Mouse (Mus musculus): ENCODE data around the gene Sars.

The Sars gene

DNA sequence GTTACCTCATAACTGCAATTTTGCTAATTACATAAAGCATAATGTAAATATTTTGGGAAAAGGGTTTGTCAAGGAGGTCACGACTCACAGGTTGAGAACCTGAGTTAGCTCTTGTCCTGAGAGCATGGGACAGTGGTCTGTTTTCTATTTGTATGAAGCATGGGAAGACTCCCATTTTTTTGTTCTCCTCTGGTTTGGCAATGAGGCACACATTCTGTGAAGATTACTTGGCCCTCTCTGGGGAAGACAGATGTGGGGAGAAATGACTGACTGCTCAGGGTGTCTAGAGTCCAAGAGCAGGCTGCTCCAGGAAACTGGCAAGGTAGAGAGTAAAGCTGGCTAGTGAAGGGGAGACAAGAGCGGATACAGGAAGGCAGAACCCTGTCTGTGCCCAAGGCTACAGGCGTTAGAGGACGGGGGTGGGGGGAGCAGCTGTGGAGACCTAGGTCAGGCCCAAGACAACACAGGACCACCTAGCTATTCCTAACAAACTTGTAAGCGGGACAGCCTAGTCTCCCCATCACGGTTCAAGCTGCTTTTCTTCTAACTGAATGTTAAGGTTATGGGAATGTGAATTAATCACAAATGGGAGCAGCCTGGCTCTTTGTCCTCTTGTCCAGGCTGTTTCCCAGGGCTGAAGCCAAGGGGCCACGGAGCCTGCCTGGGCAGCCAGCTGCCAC, 19.9 kb downstream of the Sars start:
- no peak for DNase-seq

- peak; percentile 69 to 82 for DNase-seq
Measured at GRCm38 (mm10) chr3:108423844-108424801, 20.9 kb downstream of the Sars start.

DNA sequence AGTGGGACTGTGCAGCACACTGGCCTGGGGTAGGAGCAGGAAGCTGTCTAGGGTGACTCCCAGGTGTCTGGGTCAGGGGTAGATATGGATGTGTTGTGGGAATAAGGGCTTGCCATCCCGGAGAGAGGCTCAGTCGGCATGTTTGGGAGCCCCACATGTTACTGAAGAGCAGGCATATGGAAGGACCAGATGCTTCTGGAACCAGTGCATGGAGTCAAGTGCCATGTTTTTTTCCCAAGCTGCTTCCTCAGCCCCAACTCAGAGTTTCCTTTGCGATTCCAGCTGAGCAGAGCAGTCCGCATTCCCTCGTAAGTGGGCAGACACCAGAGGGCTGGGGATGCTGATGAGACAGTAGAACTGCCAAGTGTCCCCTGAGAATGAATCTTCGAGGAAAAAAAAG, 22.0 kb downstream of the Sars start:
- DNase-seq, result no peak

GRCm38 (mm10) chr3:108415831-108416223, 29.2 kb downstream of the Sars start:
- peak; percentile 85 to 90 for DNase-seq

- peak in 1 of 2 experiments; percentile 65 for DNase-seq
Measured at GRCm38 (mm10) chr3:108414857-108415830, 29.9 kb downstream of the Sars start, which contains the start of gene Celsr2. Gene Celsr2, minus strand, starts transcription at chr3:108415552.

DNA sequence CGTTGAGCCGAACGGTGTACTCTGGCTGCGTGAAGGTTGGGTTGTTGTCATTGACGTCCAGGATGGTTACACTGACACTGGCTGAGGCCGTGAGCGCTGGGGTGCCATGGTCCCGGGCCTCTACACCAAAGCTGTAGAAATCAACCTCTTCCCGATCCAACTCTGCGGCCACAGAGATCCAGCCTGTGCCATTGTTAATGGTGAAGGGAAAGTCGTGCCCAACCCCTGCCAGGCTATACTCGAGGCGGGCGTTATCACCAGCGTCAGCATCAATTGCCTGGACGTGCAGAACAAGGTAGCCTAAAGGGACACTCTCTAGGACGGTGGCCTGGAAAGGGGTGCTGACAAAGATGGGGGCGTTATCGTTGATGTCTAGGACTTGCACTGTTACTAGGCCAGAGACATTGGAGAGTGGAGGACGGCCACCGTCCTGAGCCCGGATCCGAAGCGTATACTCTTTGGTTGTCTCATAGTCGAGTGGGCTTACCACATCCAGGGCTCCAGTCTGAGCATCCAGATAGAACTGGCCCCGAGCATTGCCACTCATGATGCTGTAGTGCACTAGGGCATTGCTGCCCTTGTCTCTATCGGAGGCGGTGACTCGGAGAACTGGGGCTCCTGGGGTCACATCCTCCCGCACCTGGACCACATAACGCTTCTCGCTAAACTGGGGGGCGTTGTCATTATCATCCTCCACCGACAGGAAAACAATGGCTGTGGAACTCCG, 31.2 kb downstream of the Sars start:
- DNase-seq, result no peak

- DNase-seq, result peak; percentile 92 to 96
Measured at GRCm38 (mm10) chr3:108411754-108412121, 33.3 kb downstream of the Sars start.

GRCm38 (mm10) chr3:108411026-108411753, 33.8 kb downstream of the Sars start:
- DNase-seq, result peak; percentile 89 to 93

GRCm38 (mm10) chr3:108410359-108410714, 34.7 kb downstream of the Sars start:
- DNase-seq, result peak in 1 of 2 experiments; percentile 61

DNA sequence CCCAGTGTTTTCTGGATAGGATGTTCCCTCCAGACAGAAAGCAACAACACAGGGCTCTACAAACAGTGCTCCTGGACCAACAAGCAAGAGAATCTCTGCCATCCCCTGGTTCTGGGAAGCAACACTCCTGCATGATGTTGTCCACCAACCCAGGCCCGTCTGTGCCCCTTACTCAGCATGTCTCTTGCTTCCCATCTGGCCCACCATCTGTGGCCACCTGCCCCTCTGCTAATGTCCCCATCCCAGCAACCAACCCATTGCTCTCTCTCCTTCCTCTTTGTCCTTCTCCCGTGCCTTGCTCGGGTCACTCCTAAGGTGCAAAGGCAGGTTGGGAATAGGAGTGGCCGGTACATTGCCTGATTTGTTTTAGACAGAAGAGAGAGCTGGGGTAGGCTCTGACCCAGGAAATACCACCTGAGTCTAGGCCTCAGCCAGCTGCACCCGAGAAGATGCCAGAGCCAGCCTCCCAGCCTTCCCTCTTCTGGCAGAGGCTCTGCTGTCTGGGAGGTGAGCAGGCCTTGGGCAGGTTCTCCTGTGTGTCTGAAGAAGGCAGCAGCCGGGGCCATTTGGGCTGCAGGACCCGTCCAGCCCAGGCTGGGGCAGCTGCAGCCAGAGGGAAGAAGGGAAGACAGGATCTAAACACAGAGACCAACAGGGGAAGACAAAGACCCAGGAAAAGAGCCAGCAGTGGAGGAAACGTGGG, 35.2 kb downstream of the Sars start:
- DNase-seq, result peak in 1 of 2 experiments; percentile 51

GRCm38 (mm10) chr3:108408517-108409008, 36.4 kb downstream of the Sars start:
- DNase-seq, result peak; percentile 62

DNA sequence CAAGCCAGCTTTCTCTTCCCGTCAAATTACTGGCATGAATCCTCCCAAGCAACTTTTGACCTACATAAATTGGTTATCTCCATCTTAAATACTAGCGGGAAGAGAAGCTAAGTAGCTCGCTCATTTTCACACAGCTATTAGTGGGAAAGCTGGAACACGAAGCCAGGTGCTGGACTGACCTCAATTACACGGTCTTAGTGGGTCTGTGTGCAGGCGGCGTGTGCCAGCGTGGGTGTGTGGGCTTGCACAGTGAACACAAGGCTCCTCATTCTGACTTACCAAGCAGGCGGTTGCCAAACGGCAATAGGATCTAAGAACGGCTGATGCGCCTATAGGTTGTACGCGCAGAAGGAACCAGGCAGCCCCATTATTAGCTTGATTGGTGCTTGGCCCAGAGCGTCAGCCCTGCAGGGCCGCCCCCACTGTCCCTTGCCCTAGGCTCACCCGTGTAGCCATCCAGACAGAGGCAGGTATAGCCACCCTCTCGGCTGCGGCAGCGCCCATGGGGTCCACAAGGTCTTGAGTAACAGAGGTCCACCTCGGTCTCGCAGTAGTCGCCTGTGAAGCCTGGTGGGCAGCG, 38.6 kb downstream of the Sars start:
- no peak for DNase-seq

GRCm38 (mm10) chr3:108405536-108406305, 39.3 kb downstream of the Sars start:
- no peak for DNase-seq

- peak in 1 of 2 experiments; percentile 60 for DNase-seq
Measured at GRCm38 (mm10) chr3:108402528-108402920, 42.5 kb downstream of the Sars start.

DNA sequence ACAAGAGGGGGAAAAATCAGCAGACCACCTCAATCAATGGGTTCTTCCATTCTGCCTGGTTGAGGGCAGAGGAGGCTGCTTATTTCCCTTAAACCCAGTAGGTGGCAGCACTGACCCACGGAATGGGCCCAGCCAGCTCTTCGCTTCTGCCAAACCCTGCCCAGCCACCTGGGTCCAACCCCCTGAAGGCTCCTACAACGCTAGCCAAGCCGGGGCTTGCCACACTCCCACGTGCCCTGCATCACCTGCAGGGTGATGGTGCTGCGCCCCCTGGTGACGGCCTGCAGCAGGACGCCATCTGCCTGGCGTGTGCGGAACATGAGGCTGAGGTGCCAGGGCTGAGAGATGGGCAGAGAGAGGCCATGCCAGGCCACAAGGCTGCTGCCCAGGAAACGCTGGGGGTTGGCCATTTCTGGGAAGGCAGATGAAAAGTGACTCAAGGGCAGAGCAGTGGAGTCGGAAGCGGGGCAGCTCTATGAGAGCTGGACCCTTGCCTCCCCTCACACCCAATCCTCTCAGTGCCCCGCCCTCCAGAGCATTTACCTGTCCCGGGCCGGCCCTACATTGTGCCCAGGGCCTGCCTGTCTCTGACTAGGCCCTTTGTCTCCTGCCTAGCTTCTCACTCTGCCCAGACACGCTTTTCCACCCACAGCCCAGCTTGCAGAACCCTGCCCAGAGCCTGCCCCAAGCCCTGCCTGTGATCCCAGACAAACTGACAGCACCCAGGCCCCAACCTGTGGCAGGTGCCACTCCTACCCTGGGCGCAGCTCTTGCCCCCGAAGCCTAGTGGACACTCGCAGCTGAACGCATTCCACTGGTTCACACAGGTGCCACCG, 43.1 kb downstream of the Sars start:
- peak; percentile 96 for DNase-seq

- no peak for DNase-seq
Measured at GRCm38 (mm10) chr3:108400442-108400841, 44.6 kb downstream of the Sars start.

GRCm38 (mm10) chr3:108398281-108398680, 46.7 kb downstream of the Sars start:
- no peak for DNase-seq

DNA sequence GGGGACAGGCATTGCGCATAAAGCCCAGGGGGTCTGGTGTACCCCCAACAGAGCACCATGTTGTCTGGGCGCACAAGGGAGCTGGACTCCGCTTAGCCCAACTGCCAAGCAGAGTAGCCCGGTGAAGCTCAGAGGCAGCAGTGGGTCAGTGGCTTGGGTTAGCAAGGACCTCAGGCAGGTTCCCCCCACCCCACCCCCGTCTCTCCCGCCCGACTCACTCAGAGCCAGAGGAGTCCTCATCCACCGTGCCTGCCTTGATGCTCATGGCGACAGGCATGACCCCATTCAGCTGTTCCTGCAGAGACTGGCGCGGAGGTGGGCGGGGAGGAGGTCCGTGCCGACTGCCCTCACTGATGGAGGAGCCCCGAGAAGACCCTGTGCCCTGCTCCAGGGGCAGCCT, 52.2 kb downstream of the Sars start:
- DNase-seq, result no peak
